Mouse (Mus musculus) embryonic facial prominence, embryonic 14.5 days (tissue): Measurements from ENCODE around the gene Rabep2. TPM values are rescaled to one million over a fixed set of nuclear protein-coding genes. Genes with fewer than 3 reads are reported as not detected.
A peak's percentile ranks its signal among the peaks of the same experiment; 100 is the strongest.
"Not testable (repeated sequence)": the region's sequence is repeated elsewhere in the genome, so short reads cannot be mapped to it uniquely, and the experiment has no call there.

Experiments used
- ATAC-seq: fragments of 200-750 bp; cut with Nextera tagmentation; 2 replicates; pipeline ENCODE4 v1.8.0; 2017; ENCODE audit warnings: low read depth, moderate number of reproducible peaks, moderate TSS enrichment
- DNase-seq: peaks from one replicate; pipeline ENCODE4 v3.0.0-alpha.2; 2015; ENCODE audit warnings: low spot score
- H3K27ac ChIP-seq: fragments of 300-500 bp; sonication (generic); replicated peaks from 2 replicates; pipeline ENCODE4 v1.5.1; 2014; ENCODE audit warnings: low read depth, mild to moderate bottlenecking, low read length, moderate library complexity
- H3K27me3 ChIP-seq: fragments of 300-500 bp; sonication (generic); replicated peaks from 2 replicates; pipeline ENCODE4 v1.6.1; 2014; ENCODE audit warnings: low read length; ENCODE audit not compliant: control insufficient read depth, insufficient read depth
- H3K36me3 ChIP-seq: fragments of 300-500 bp; sonication (generic); 2 replicates; pipeline ENCODE4 v1.6.1; 2014; ENCODE audit warnings: low read length, mixed read lengths; ENCODE audit not compliant: control insufficient read depth, insufficient read depth
- H3K4me1 ChIP-seq: fragments of 300-500 bp; sonication (generic); 2 replicates; pipeline ENCODE4 v1.6.1; 2014; ENCODE audit warnings: antibody characterized with exemption, low read length; ENCODE audit not compliant: control insufficient read depth, insufficient read depth
- H3K4me2 ChIP-seq: fragments of 300-500 bp; sonication (generic); 2 replicates; pipeline ENCODE4 v1.6.1; 2014; ENCODE audit warnings: low read depth, mild to moderate bottlenecking, low read length, moderate library complexity, mixed read lengths
- H3K4me3 ChIP-seq: fragments of 300-500 bp; sonication (generic); 2 replicates; pipeline ENCODE4 v1.5.1; 2014; ENCODE audit warnings: low read depth, mild to moderate bottlenecking, low read length
- H3K9ac ChIP-seq: fragments of 300-500 bp; sonication (generic); 2 replicates; pipeline ENCODE4 v1.6.1; 2014; ENCODE audit warnings: low read depth, mild to moderate bottlenecking, low read length, moderate library complexity, mixed read lengths
- H3K9me3 ChIP-seq: fragments of 300-500 bp; sonication (generic); 2 replicates; pipeline ENCODE4 v1.6.1; 2016; ENCODE audit warnings: low read length; ENCODE audit not compliant: control insufficient read depth
- WGBS: fragments of 180-500 bp; shearing (Covaris S2); extraction: QIAGEN DNeasy Blood & Tissue Kit; methylation state at CpG from one replicate; pipeline ENCODE4 v1.1.7; 2014; 5-methylcytosine and 5-hydroxymethylcytosine counted together
- polyA plus RNA-seq: library from polyadenylated mRNA; unstranded; fragments of >200 nt; fragmentation: Nextera tagmentation; extraction: Ambion mirVana; gene quantifications from 2 replicates; pipeline ENCODE4 v1.2.1, GENCODE M21; 2014

The Rabep2 gene
- polyA plus RNA-seq: 26.4 and 28.9 TPM in 2 replicates

DNA sequence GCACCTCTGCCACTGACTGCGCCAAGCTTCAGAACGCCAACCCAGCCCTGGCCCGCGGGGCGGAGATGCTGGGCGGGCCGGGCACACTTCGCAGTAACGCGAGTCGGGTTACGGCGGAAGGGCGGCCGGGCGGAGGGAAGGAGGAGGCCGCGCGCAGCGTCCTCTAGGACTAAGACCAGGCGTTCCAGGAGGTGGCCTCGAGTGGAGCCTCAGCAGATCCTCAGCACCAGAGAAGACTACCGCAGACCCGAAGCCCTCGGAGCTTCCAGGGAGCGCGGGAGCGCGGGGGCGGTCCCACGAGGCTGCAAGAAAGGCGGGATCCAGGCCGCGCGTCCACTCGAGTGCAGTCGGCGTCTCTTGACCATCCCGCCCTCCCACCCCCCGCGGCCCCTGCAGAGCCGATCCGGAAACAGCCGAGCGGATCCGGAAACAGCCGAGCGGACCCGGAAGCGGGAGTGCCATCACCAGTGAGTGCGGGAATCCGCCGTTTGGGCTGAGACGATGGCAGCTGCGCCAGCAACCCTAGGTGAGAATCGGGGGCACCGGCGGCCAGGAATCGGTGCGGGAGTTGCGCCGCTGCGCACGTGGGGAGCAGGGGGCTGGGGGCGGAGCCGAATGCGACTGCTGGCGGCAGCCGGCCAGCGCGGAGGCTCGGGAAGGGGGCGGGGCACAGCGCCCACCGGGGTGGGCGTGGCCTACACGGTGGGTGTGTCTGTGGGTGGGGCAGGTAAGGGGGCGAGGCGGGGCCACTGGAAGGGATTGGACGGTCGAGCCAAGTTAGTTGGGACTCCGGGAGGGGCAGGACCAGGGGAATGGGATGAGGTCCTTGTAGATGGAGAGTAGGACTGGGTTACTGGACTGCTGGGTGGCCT, at the start of gene Rabep2:
TSS of gene Rabep2 (plus strand) at position 129 of the 872 bp plus-strand sequence.
- Histone ChIP-seq H3K4me3 (peak within 1 kb of the TSS; percentile 77), H3K4me1 (peaks cover 5% of the 10 kb centered on the region), H3K9me3 (peaks cover 3% of the 10 kb centered on the region; the same call in 1 of the 2 replicates), H3K36me3 (peaks cover 21% of the 10 kb centered on the region; the same call in 1 of the 2 replicates), H3K27ac (peak within 1 kb of the TSS; percentile 95), H3K9ac (peak within 1 kb of the TSS; percentile 87), H3K27me3 (no peaks in the 10 kb centered on the region), H3K4me2 (peak within 1 kb of the TSS; percentile 82)
- peak; percentile 94 for ATAC-seq
- 1% methylated on average over 47 of the region's 82 CpGs for WGBS
- DNase-seq: peak; percentile 93

GRCm38 (mm10) chr7:126383565-126383964, 45.0 kb upstream of the Rabep2 start:
- 83% methylated on average over 5 of the region's 5 CpGs for whole genome bisulfite sequencing
- DNase-seq (no peak), ATAC-seq (no peak)
- Histone ChIP-seq H3K9me3 (no peaks in the 10 kb centered on the region), H3K4me3 (no peak overlapping the region), H3K36me3 (peaks cover 35% of the 10 kb centered on the region), H3K4me2 (no peak overlapping the region), H3K27me3 (no peaks in the 10 kb centered on the region), H3K27ac (no peak overlapping the region), H3K9ac (no peak overlapping the region), H3K4me1 (no peaks in the 10 kb centered on the region)

- 100% methylated on average over 1 of the region's 1 CpGs for WGBS
- H3K4me1 ChIP-seq: no peaks in the 10 kb centered on the region
- DNase-seq (no peak), ATAC-seq (no peak)
- no peak overlapping the region for H3K4me2 ChIP-seq
- peaks cover 57% of the 10 kb centered on the region for H3K36me3 ChIP-seq
- no peak overlapping the region for H3K9ac ChIP-seq
- H3K27ac ChIP-seq: no peak overlapping the region
- H3K9me3 ChIP-seq: no peaks in the 10 kb centered on the region
- no peaks in the 10 kb centered on the region for H3K27me3 ChIP-seq
- no peak overlapping the region for H3K4me3 ChIP-seq
These were observed 40.4 kb upstream of the Rabep2 start for GRCm38 (mm10) chr7:126388185-126388584.

- H3K4me2 ChIP-seq, H3K27ac ChIP-seq, ATAC-seq, DNase-seq, H3K4me3 ChIP-seq, H3K4me1 ChIP-seq, H3K27me3 ChIP-seq, H3K9me3 ChIP-seq, H3K9ac ChIP-seq: not testable (repeated sequence)
- peaks cover 32% of the 10 kb centered on the region for H3K36me3 ChIP-seq
- WGBS: 91% methylated on average over 7 of the region's 7 CpGs
These were observed 36.3 kb upstream of the Rabep2 start for GRCm38 (mm10) chr7:126392086-126392884.

- Histone ChIP-seq H3K4me3 (peak within 1 kb of the TSS; percentile 87), H3K9ac (peak within 1 kb of the TSS; percentile 79), H3K9me3 (no peaks in the 10 kb centered on the region), H3K4me1 (no peaks in the 10 kb centered on the region; the same call in 1 of the 2 replicates), H3K27ac (no peak within 1 kb of the TSS), H3K36me3 (no peaks in the 10 kb centered on the region), H3K27me3 (no peaks in the 10 kb centered on the region), H3K4me2 (peak within 1 kb of the TSS; percentile 79)
- peak; percentile 100 for ATAC-seq
- DNase-seq: peak; percentile 100
- WGBS: under 1% methylated on average over 53 of the region's 59 CpGs
These were observed 32.0 kb upstream of the Rabep2 start, which contains the start of gene Nfatc2ip for GRCm38 (mm10) chr7:126396298-126397119. Nfatc2ip (minus strand) TSS chr7:126396737.

- Histone ChIP-seq H3K9me3 (no peaks in the 10 kb centered on the region), H3K4me3 (no peak overlapping the region), H3K27ac (no peak overlapping the region), H3K36me3 (no peaks in the 10 kb centered on the region), H3K9ac (peak overlapping the region; percentile 0; the same call in 1 of the 2 replicates), H3K4me2 (peak overlapping the region; percentile 40), H3K4me1 (no peaks in the 10 kb centered on the region; the same call in 1 of the 2 replicates), H3K27me3 (no peaks in the 10 kb centered on the region)
- ATAC-seq (no peak), DNase-seq (no peak)
- 51% methylated on average over 6 of the region's 6 CpGs for WGBS
These were observed 31.3 kb upstream of the Rabep2 start for GRCm38 (mm10) chr7:126397221-126397620.

- H3K4me3 ChIP-seq: no peak overlapping the region
- no peak overlapping the region for H3K9ac ChIP-seq
- no peaks in the 10 kb centered on the region for H3K27me3 ChIP-seq
- DNase-seq (no peak), ATAC-seq (no peak)
- H3K36me3 ChIP-seq: no peaks in the 10 kb centered on the region
- no peak overlapping the region for H3K27ac ChIP-seq
- H3K4me1 ChIP-seq: no peaks in the 10 kb centered on the region; the same call in 1 of the 2 replicates
- WGBS: 90% methylated on average over 4 of the region's 4 CpGs
- no peaks in the 10 kb centered on the region for H3K9me3 ChIP-seq
- no peak overlapping the region for H3K4me2 ChIP-seq
These were observed 30.7 kb upstream of the Rabep2 start for GRCm38 (mm10) chr7:126397822-126398221.

- ATAC-seq: no peak
- H3K9ac ChIP-seq: no peak overlapping the region
- H3K36me3 ChIP-seq: no peaks in the 10 kb centered on the region
- H3K27ac ChIP-seq: no peak overlapping the region
- no peaks in the 10 kb centered on the region for H3K27me3 ChIP-seq
- H3K4me1 ChIP-seq: no peaks in the 10 kb centered on the region; the same call in 1 of the 2 replicates
- H3K9me3 ChIP-seq: no peaks in the 10 kb centered on the region
- DNase-seq: peak; percentile 84
- WGBS: 11% methylated on average over 5 of the region's 5 CpGs
- H3K4me2 ChIP-seq: no peak overlapping the region
- no peak overlapping the region for H3K4me3 ChIP-seq
These were observed 29.0 kb upstream of the Rabep2 start for GRCm38 (mm10) chr7:126399548-126399947.
